Mouse (Mus musculus) embryonic fibroblast, embryonic 13.5 days (primary cell): ENCODE results near the gene Pfkfb4. TPM values are rescaled to one million over a fixed set of nuclear protein-coding genes. Genes with fewer than 3 reads are reported as not detected.
A peak's percentile ranks its signal among the peaks of the same experiment; 100 is the strongest.

Experiments used
- H3K27ac ChIP-seq: 2 replicates; pipeline ENCODE4 v1.5.1; 2012; ENCODE audit warnings: low read length, control low read depth, inconsistent platforms; ENCODE audit not compliant: insufficient read depth
- H3K4me1 ChIP-seq: 2 replicates; pipeline ENCODE4 v1.6.1; 2011; ENCODE audit warnings: low read length; ENCODE audit not compliant: control insufficient read depth, insufficient read depth
- H3K4me3 ChIP-seq: 2 replicates; pipeline ENCODE4 v1.5.1; 2011; ENCODE audit warnings: mild to moderate bottlenecking, control low read depth, low read length; ENCODE audit not compliant: insufficient read depth
- CTCF ChIP-seq: IDR thresholded peaks from 2 replicates; pipeline ENCODE4 v1.5.1; 2011; ENCODE audit warnings: mild to moderate bottlenecking, control low read depth, low read length, moderate library complexity, borderline replicate concordance; ENCODE audit not compliant: insufficient read depth
- POLR2A ChIP-seq: IDR thresholded peaks from 2 replicates; pipeline ENCODE4 v1.6.1; 2011; ENCODE audit warnings: low read depth, mild to moderate bottlenecking, control low read depth, low read length, moderate library complexity
- polyA plus RNA-seq: library from polyadenylated mRNA; stranded (reverse); fragments of >200 nt; gene quantifications from 2 replicates; pipeline ENCODE4 v1.2.4, GENCODE M21; 2011; ENCODE audit warnings: low read depth; ENCODE audit not compliant: missing spikeins, insufficient read length

Gene Pfkfb4
- polyA plus RNA-seq, 1 experiment, result 6.0 TPM

DNA sequence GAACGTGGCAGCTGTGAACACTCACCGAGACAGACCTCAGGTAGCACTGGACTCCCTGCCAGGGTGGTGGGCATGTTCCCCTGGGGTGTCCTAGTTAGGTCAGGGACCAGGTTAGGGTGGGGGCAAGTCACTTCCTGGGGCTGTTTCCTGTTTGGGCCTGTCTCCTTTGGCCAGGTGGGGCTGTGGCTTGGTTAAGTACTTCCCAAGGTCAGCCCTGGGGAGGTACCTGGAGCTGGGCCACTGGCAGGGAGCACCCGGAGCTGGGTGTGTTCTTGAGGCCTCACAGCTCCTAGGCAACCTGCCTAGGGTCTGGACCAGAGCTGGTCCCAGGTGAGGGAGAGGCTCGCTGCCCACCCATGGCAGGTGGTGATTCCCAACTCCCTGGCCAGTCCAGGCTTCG is 37.3 kb downstream of the Pfkfb4 start:
- TF ChIP-seq POLR2A (no peak), CTCF (no peak)
- no peak overlapping the region for H3K27ac ChIP-seq
- no peaks in the 10 kb centered on the region for H3K4me1 ChIP-seq
- H3K4me3 ChIP-seq, result no peak overlapping the region

DNA sequence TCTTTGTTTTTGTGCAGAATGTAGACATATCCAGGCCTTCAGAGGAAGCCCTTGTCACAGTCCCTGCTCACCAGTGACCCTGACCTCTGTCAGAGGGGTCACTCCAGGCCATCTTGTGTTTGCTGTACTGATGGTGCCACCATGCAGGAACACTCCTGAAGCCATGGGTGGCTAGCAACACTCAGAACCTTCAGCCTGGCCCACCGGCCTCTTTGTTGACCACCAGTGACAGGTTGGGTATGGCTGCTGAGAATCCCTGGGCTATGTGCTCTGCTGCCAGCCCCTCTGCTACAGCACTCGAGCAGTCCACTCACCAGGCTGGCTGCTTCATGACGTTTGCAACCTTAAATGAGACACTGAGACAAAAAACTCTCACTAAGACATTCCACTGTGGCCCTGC is 38.7 kb downstream of the Pfkfb4 start:
- no peak overlapping the region for H3K27ac ChIP-seq
- H3K4me3 ChIP-seq, result no peak overlapping the region
- TF ChIP-seq CTCF (no peak), POLR2A (no peak)
- no peaks in the 10 kb centered on the region for H3K4me1 ChIP-seq

DNA sequence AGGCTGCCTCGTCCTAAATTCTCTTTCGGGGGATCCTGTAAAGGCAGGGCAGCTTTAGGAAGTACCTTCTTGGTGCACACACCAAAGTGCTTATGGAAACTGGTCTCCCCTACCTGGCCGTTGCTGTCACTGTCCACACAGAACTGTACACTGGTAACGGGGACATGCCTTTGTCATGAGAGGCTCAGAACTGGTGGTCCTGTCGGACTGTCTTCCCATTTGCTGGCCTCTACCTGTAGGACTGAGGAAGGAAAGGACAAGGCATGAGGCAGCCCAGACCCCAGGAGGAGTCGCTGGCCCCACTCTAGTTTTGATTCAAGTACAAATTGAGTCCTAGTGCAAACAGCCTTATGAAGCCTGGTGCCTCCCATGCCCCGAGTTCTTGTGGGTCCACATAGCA is 39.4 kb downstream of the Pfkfb4 start:
- Histone ChIP-seq H3K4me3 (no peak overlapping the region), H3K4me1 (no peaks in the 10 kb centered on the region), H3K27ac (no peak overlapping the region)
- TF ChIP-seq POLR2A (no peak), CTCF (no peak)

DNA sequence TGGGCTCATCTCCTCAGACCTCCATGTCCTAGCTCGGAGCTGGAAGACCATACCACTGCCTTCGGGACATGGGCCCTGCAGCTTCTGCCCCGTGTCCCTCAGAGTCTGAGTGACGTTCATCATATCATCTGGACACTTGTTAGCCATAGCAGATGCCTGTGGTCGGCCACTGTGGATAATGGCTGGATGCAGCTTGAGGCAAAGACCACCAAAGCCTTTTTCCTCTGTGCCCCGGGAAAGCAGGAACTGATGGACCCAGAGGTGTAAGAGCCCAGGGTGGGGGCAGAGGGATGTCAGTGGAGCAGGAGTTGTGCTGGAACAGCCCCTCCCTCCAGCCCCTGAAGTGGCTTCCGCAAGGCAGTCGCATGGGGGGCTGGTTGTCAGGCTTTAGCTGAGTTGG is 40.1 kb downstream of the Pfkfb4 start:
- H3K27ac ChIP-seq, result no peak overlapping the region
- TF ChIP-seq CTCF (no peak), POLR2A (no peak)
- no peaks in the 10 kb centered on the region for H3K4me1 ChIP-seq
- no peak overlapping the region for H3K4me3 ChIP-seq

DNA sequence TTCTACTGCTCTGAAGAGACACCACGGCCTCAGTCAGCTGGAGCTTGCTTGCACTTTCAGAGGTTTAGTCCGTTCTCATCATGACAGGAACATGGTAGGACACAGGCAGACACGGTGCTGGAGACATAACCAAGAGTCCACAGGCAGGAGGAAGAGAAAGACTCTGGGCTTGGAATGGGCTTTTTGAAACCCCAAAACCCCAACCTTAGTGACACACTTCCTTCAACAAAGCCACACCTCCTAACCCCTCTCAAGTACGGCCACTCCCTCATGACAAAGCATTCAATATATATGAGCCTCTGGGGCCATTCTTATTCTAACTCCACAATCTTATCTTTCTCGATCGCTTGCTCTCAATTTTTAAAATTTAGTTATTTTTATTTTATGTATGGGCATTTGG is 40.9 kb downstream of the Pfkfb4 start:
- Histone ChIP-seq H3K4me3 (no peak overlapping the region), H3K4me1 (no peaks in the 10 kb centered on the region), H3K27ac (no peak overlapping the region)
- TF ChIP-seq POLR2A (no peak), CTCF (no peak)

DNA sequence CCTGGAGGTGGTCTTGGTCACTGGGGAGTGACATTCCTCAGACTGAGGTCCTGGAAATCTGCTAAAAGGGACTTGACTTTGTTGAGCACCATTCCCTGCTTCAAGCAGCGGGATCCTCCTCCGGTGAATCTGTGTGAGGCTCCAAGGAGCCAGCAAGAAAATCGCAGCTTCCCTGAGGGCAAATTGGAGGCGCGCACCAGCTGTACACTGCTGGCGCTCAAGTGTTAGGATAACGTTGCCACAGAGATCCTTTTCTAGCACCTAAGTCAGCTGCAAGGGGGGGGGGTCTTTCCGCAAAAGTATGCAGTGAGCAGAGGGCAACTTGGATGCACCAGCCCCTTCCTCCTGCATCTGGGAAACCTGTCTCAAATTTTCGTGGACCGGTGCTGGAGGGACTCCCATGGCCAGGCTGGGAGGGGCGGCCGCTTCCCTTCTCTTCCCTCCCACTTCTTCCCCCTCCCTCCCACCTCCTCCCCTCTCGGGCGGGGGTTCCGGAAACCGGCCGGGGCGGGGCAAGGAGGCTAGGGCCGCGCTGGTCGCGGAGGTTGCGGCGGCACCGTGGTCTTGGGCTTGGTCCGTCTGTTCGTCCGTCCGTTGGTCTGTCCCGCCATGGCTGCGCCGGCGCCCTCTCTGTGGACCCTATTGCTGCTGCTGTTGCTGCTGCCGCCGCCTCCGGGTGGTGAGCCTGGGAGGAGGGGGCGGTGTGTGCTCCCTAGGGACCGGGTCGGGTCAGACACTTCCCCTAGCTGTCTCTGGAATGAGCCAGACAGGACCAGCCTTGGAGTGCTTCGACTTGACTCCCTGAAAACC is 46.7 kb downstream of the Pfkfb4 start, which contains the start of gene Shisa5:
TSS of gene Shisa5 (plus strand) at position 480 of the 810 bp plus-strand sequence.
- TF ChIP-seq POLR2A, result peak; percentile 96
- TF ChIP-seq CTCF, result no peak
- H3K4me3 ChIP-seq, result peak within 1 kb of the TSS; percentile 82
- peak within 1 kb of the TSS; percentile 74 for H3K27ac ChIP-seq
- H3K4me1 ChIP-seq, result peaks cover 17% of the 10 kb centered on the region; the same call in 1 of the 2 replicates

DNA sequence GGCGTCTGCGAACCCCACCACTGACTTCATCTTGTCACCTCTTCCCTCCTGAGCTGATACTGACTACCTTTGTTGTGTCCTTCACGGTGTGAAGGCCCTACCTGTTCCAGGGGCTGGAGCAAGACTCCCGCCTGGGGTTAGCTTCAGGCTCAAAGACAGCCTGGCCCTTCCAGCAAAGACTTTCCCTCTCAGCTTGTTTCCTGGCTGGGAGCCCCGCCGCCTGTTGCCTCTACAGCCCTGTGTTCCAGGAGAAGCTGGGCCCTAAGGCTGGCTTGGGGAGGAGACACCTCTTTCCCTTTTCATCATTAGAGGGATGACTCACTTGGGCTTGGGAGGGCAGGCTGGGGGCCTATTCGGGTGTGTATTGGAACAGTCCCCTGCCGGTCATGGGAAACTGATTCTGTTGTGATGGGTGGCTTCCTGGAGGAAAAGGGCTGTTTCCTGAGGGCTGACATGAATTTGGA is 47.4 kb downstream of the Pfkfb4 start:
- TF ChIP-seq CTCF, result no peak
- TF ChIP-seq POLR2A, result peak; percentile 67
- H3K4me3 ChIP-seq, result peak overlapping the region; percentile 82
- H3K4me1 ChIP-seq, result peaks cover 17% of the 10 kb centered on the region; the same call in 1 of the 2 replicates
- peak overlapping the region; percentile 74 for H3K27ac ChIP-seq

DNA sequence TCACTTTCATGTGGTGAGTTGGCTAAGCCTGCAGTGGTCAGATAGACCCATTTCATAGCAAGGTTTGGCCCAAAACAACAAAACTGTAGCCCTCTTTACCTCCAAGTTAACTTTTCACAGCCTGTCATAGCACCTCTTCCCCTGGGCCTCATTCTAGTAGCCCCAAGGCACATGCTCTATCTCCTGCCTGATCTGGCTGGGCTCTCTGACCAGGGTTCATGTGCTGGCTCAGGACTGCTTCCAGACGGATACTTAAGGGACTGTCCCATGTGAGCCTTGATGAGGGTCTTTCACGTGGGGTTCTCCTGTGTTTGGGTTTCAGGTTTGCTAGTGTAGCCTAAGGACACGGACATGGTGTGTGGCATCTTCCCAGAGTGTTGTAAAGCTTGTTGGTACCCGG is 48.1 kb downstream of the Pfkfb4 start:
- H3K4me3 ChIP-seq, result peak overlapping the region; percentile 82

DNA sequence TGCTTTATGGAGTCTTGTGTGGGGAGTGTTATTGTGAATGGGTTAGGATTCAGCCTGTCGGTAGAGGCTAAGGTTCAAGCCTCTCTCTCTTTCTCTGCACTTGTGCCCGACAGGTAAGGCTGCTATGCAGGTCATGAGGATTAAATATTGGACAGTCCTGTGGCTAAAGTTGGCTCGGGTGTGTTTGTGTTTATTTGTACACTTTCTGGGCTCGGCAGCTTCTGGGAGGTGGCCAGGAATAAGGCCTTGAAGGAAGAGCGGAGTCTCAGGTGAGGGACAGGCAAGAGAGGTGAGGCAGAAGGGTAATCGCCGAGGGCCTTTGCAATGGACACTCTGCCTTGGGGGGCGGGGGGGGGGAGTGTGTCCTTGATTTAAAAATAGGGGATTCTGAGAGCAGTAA is 48.6 kb downstream of the Pfkfb4 start:
- Histone ChIP-seq H3K27ac (no peak overlapping the region), H3K4me1 (peaks cover 17% of the 10 kb centered on the region; the same call in 1 of the 2 replicates)
- TF ChIP-seq POLR2A (no peak), CTCF (no peak)

More for the DNA sequence above, 48.1 kb downstream of the Pfkfb4 start:
- no peak overlapping the region for H3K27ac ChIP-seq
- peaks cover 17% of the 10 kb centered on the region; the same call in 1 of the 2 replicates for H3K4me1 ChIP-seq
- no peak for TF ChIP-seq CTCF

DNA sequence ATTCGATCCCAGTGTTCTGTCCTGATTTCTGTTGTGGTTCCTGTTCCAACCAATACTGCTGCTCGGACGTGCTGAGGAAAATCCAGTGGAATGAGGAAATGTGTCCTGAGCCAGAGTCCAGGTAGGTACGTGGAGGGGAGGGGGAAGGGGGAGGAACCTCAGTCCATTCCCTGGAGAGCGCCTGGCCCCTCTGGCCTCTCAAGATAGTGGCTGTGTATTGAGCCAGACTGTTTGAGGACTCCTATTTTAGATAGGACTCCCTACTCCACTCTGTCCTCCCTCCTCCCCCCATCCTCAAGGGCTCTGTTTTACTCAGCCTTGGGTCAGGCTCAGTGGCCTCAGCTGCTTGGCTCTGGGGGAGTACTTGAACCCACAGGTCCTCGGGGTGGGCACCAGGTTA is 49.3 kb downstream of the Pfkfb4 start:
- no peak overlapping the region; the same call in 1 of the 2 replicates for H3K4me3 ChIP-seq
- peaks cover 17% of the 10 kb centered on the region; the same call in 1 of the 2 replicates for H3K4me1 ChIP-seq
- no peak for TF ChIP-seq CTCF
- TF ChIP-seq POLR2A, result no peak
- no peak overlapping the region for H3K27ac ChIP-seq

More for the DNA sequence above, 48.6 kb downstream of the Pfkfb4 start:
- H3K4me3 ChIP-seq, result peak overlapping the region; percentile 82; the same call in 1 of the 2 replicates
